Mouse (Mus musculus) embryonic fibroblast, embryonic 13.5 days (primary cell): ENCODE data around the gene Tnik.

Experiments used
- CTCF ChIP-seq: IDR thresholded peaks from 2 replicates; pipeline ENCODE4 v1.5.1; 2011; ENCODE audit warnings: mild to moderate bottlenecking, control low read depth, low read length, moderate library complexity, borderline replicate concordance; ENCODE audit not compliant: insufficient read depth
- POLR2A ChIP-seq: IDR thresholded peaks from 2 replicates; pipeline ENCODE4 v1.6.1; 2011; ENCODE audit warnings: low read depth, mild to moderate bottlenecking, control low read depth, low read length, moderate library complexity

- TF ChIP-seq CTCF (no peak), POLR2A (no peak)
Observed at GRCm38 (mm10) chr3:28497503-28497857, 234.5 kb downstream of the Tnik start.
